Mouse (Mus musculus) right cerebral cortex, postnatal 10 days (tissue): ENCODE data around the gene Arnt2.

Experiments
- DNase-seq, 2 experiments: peaks; one replicate each; pipeline ENCODE4 v3.0.0; 2021; ENCODE audit warnings: low spot score in 2 of 2

Gene Arnt2

DNA sequence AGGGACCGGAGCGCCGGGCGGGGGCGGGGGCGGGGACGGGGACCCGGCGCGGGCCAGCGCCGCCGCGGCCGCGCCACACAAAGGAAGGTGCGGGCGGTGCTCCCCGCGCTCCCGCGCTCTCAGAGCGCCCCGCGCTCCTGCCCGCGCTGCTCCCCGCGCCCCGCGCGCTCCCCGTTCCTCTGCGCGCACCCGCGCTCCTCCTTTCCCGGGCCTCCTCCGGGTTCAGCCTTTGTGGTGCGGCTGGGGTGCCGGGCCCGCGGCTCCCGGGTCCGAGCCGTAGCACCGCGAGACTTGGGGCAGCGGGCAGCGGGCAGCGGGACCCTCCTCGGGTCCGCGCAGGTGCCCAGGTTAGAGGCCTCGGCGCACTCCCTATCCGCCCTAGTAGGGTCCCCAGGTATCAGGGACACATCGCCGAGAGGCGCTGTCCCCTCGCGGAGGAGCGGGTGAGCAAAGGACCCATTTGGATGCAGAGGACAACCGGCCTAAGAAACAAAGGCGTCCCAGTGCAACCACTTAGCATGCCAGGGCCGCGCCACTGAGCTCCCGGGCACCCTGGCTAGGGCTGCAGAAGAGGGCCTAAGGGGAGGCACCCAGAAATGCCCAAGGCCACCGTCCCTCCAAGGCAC is at the start of gene Arnt2:
TSS of gene Arnt2 (minus strand) at position 281 of the 626 bp plus-strand sequence.
- DNase-seq: peak; percentile 82 to 86

GRCm38 (mm10) chr7:84451681-84452080 is 41.7 kb upstream of the Arnt2 start:
- DNase-seq: no peak

GRCm38 (mm10) chr7:84449066-84449465 is 39.1 kb upstream of the Arnt2 start:
- DNase-seq: peak; percentile 82 to 90

GRCm38 (mm10) chr7:84448512-84448911 is 38.5 kb upstream of the Arnt2 start:
- no peak for DNase-seq

GRCm38 (mm10) chr7:84447740-84448435 is 37.9 kb upstream of the Arnt2 start:
- no peak for DNase-seq

- peak; percentile 68 to 78 for DNase-seq
Observed at GRCm38 (mm10) chr7:84447060-84447459, 37.1 kb upstream of the Arnt2 start.

GRCm38 (mm10) chr7:84442343-84442911 is 32.5 kb upstream of the Arnt2 start:
- no peak for DNase-seq

DNA sequence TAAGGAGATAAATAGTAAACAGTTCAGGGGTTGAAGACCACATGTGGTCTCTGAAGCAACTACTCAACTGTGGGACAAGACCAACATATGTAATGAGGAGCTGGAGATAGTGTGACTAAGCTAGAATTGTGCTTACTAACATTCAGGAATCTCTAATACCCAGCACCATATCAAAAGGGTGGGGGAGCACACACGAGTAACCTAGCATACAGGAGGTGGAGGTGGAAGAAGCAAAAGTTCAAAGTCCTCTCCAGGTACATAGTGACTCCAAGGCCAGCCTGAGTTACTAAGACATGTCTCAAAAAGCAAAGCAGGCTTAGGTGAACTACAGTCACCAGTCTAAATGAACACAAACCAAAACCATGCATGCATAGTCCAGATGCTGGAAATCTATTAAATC is 29.6 kb upstream of the Arnt2 start:
- DNase-seq: no peak

DNA sequence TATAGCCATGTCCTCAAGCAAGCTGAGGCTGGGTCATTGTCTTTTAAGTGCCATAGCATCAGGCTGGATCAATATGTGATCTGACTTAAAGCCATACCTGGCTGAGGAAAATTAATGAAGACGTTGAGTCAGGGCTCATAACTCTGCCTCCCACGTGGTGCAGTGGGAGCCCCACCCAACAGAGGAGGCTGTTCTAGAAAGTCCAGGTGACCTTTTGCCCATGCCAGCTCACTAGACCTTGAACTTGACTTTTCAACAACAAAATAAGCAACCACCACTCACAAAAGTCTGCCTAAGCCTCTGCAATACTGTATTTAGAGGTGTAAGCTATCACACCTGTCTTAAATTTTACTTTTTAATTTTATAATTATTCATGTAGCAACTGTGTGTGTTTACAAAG is 24.9 kb upstream of the Arnt2 start:
- no peak for DNase-seq

- DNase-seq: peak; percentile 48 to 73
Observed at GRCm38 (mm10) chr7:84432151-84432550, 22.2 kb upstream of the Arnt2 start.

DNA sequence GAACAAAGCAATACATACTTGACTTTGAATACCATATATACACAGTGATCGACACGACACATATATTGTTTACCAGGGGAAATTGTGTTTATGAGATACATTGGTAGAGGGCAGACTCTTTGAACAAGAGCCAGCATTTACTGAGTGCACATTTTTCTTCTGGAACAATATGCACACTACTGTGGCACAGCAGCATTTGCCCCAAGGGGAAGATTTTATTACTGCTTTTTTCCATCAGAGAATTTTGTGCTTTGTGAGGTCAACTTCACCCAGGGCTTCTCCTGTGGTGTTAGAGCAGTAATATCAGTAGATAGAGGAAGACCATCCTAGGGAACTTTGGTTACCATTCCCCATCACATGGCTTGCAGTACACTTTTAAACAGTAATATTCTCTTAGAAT is 17.2 kb upstream of the Arnt2 start:
- DNase-seq: no peak

- DNase-seq: peak; percentile 32 to 58
Observed at GRCm38 (mm10) chr7:84424670-84425385, 14.9 kb upstream of the Arnt2 start.

- DNase-seq: no peak
Observed at GRCm38 (mm10) chr7:84421753-84422152, 11.8 kb upstream of the Arnt2 start.

GRCm38 (mm10) chr7:84421291-84421665 is 11.3 kb upstream of the Arnt2 start:
- DNase-seq: no peak

GRCm38 (mm10) chr7:84420581-84421290 is 10.8 kb upstream of the Arnt2 start:
- DNase-seq: no peak

GRCm38 (mm10) chr7:84417441-84417840 is 7.5 kb upstream of the Arnt2 start:
- DNase-seq: no peak

- no peak for DNase-seq
Observed at GRCm38 (mm10) chr7:84412570-84412969, 2.6 kb upstream of the Arnt2 start.

- peak; percentile 64 to 71 for DNase-seq
Observed at GRCm38 (mm10) chr7:84409241-84409895, 608 bp downstream of the Arnt2 start.

- DNase-seq: no peak
Observed at GRCm38 (mm10) chr7:84408282-84408681, 1.7 kb downstream of the Arnt2 start.

GRCm38 (mm10) chr7:84403371-84403770 is 6.6 kb downstream of the Arnt2 start:
- no peak for DNase-seq
